Mouse (Mus musculus) testis, adult 2 months (tissue): ENCODE measurements around the gene Abhd16a. TPM values are rescaled to one million over a fixed set of nuclear protein-coding genes. Genes with fewer than 3 reads are reported as not detected.

Experiments
- H3K27ac ChIP-seq: fragments of 200-500 bp; 2 replicates; pipeline ENCODE4 v1.5.1; 2012; ENCODE audit warnings: low read depth, low read length; ENCODE audit not compliant: control insufficient read depth, insufficient read depth
- H3K27me3 ChIP-seq: fragments of 200-500 bp; 2 replicates; pipeline ENCODE4 v1.6.1; 2012; ENCODE audit warnings: mild to moderate bottlenecking, low read length, moderate library complexity; ENCODE audit not compliant: control insufficient read depth, insufficient read depth
- H3K36me3 ChIP-seq: fragments of 200-500 bp; 2 replicates; pipeline ENCODE4 v1.6.1; 2012; ENCODE audit warnings: mild to moderate bottlenecking, low read length; ENCODE audit not compliant: control insufficient read depth, insufficient read depth
- H3K4me1 ChIP-seq: fragments of 200-500 bp; 2 replicates; pipeline ENCODE4 v1.6.1; 2012; ENCODE audit warnings: low read length; ENCODE audit not compliant: control insufficient read depth, insufficient read depth
- H3K4me3 ChIP-seq: fragments of 200-500 bp; 2 replicates; pipeline ENCODE4 v1.5.1; 2012; ENCODE audit warnings: low read depth, mild to moderate bottlenecking, low read length, moderate library complexity, mixed read lengths; ENCODE audit not compliant: control insufficient read depth
- CTCF ChIP-seq: fragments of 200-500 bp; IDR thresholded peaks from 2 replicates; pipeline ENCODE4 v1.5.1; 2012; ENCODE audit warnings: low read depth, mild to moderate bottlenecking, inconsistent platforms, low read length, moderate library complexity; ENCODE audit not compliant: control insufficient read depth, insufficient read depth, insufficient replicate concordance
- POLR2A ChIP-seq: fragments of 200-500 bp; IDR thresholded peaks from 2 replicates; pipeline ENCODE4 v1.6.1; 2012; ENCODE audit warnings: low read depth, mild to moderate bottlenecking, inconsistent platforms, low read length, moderate library complexity; ENCODE audit not compliant: control insufficient read depth
- polyA plus RNA-seq: library from polyadenylated mRNA; depleted of rRNA; stranded (reverse); fragments of >200 nt; gene quantifications from 2 replicates; pipeline ENCODE4 v1.2.3, GENCODE M21; 2012

Gene Abhd16a
- polyA plus RNA-seq, 1 experiment: 121 TPM

GRCm38 (mm10) chr17:35101161-35101560 is 12.1 kb downstream of the Abhd16a start:
- TF ChIP-seq CTCF: no peak
- TF ChIP-seq POLR2A: no peak
- Histone ChIP-seq H3K4me1 (no peaks in the 10 kb centered on the region), H3K27ac (no peak overlapping the region), H3K27me3 (no peaks in the 10 kb centered on the region), H3K4me3 (no peak overlapping the region), H3K36me3 (no peaks in the 10 kb centered on the region; the same call in none of the 2 replicates)

DNA sequence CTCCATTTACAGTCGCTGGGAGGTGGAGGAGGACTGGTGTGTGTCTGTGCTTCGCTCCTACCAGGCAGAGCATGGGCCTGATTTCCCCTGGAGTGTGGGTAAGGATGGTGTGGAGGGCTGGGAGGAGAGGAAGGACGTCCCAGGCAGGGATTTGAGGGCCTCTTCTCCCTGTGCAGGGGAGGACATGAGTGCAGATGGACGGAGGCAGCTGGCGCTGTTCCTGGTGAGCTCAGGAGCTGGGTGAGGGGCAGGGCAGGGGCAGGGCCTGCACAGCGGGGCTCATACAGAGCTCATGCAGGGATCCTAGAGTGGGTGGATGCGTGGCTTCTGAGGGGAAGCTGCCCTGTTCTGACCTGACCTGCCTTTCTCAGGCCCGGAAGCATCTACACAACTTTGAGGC is 13.2 kb downstream of the Abhd16a start:
- no peak overlapping the region for H3K4me3 ChIP-seq
- TF ChIP-seq CTCF: no peak
- TF ChIP-seq POLR2A: no peak
- H3K27ac ChIP-seq: no peak overlapping the region
- H3K27me3 ChIP-seq: no peaks in the 10 kb centered on the region
- H3K4me1 ChIP-seq: no peaks in the 10 kb centered on the region
- H3K36me3 ChIP-seq: no peaks in the 10 kb centered on the region; the same call in 1 of the 2 replicates

DNA sequence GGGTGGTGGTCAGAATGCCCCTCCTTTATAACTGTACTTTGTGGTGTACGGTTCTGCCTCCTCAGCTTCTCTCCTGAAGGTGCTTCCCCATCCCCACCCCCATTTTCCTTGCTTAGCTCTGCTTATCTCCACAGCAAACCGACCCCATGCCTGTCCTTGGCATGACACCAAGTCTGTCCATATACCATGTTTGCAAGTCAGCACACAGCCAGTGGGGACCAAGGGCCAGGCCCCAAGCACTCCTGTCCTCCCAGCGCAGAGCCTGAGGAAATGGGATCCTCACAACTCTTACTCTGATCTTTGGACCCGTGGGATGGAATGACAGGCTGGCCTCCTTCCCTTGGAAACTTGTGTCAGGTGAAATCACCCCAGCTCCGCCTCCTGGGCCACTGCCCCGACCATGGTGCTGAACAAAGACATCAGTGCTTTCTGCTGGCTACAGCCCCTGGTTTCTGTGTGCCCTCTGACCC is 14.2 kb downstream of the Abhd16a start:
- no peak for TF ChIP-seq CTCF
- TF ChIP-seq POLR2A: no peak
- Histone ChIP-seq H3K27me3 (no peaks in the 10 kb centered on the region), H3K4me3 (no peak overlapping the region), H3K27ac (no peak overlapping the region), H3K4me1 (no peaks in the 10 kb centered on the region), H3K36me3 (no peaks in the 10 kb centered on the region; the same call in 1 of the 2 replicates)

DNA sequence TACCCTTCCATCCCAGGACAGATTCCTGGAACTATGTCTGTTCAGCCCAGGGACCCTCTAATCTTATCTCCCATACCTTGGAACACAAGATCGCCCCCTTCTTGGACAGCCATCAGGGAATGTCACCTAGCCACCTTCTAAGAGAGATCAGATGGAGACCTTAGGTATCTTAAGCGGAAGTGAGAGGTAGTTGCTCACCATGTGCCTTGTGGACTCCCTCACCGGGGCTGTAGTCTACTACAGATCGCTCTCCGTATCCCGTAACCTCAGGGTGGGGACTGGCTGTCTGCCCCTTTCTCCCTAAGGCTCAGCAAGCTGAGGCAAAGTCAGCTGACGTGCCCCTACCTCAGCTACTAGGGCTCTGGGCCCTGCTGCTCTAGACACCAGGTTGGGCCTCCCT is 15.0 kb downstream of the Abhd16a start:
- peaks cover 2% of the 10 kb centered on the region for H3K4me1 ChIP-seq
- H3K27ac ChIP-seq: no peak overlapping the region
- no peaks in the 10 kb centered on the region; the same call in 1 of the 2 replicates for H3K36me3 ChIP-seq
- H3K27me3 ChIP-seq: no peaks in the 10 kb centered on the region
- TF ChIP-seq POLR2A (no peak), CTCF (no peak)
- no peak overlapping the region for H3K4me3 ChIP-seq

DNA sequence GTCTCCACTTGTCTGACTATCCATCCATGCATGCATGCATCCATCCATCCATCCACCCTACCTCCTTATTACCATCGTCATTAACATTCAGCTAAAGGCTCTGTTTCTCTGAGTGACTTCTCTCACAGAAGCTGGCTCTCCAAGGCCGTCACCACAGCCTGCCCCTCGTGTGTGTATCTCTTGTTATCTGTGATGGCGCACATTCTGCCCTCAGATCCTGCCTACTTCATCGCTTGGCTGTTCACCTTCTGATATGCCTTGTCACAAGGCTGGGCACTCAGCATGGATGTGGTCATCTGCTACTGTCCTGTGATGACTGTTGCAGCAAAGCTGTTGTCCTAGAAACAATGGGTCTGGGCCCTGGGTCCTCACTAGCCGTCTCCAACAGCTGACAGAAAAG is 15.7 kb downstream of the Abhd16a start:
- H3K4me3 ChIP-seq: no peak overlapping the region
- H3K4me1 ChIP-seq: peaks cover 2% of the 10 kb centered on the region
- H3K27me3 ChIP-seq: no peaks in the 10 kb centered on the region
- no peak for TF ChIP-seq POLR2A
- no peak for TF ChIP-seq CTCF
- no peak overlapping the region for H3K27ac ChIP-seq
- no peaks in the 10 kb centered on the region; the same call in 1 of the 2 replicates for H3K36me3 ChIP-seq

DNA sequence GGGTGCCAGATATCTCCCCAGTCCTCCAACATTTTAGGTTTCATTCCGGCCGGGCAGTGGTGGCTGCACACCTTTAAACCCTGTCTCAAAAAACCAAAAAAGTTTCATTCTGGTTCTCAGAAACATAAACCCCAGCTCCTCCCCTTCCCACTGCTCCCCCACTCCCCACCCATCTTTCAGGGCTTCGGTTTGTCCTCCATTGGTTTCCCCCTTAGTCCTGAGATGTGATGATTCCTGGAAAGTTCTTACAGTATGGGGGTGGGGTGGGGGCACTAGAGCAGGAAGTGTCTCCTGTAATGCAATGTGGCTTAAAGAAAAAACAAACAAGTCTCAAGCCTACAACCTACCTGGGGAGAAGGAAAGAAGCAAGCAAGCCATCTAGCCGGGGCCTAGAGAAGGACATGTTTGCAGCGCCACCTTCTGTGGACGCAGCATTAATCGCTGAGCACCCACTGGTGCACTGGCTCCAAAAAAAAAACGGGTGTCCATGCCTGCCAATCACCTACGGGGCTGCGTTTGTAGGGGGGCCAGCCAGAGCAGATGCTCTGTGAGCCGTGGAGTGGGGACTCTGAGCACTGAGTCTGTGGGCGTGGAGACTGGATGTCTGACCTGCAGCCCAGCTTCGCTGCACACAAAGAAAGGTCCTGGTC is 16.8 kb downstream of the Abhd16a start:
- no peaks in the 10 kb centered on the region for H3K27me3 ChIP-seq
- H3K4me1 ChIP-seq: peaks cover 5% of the 10 kb centered on the region
- TF ChIP-seq CTCF (peak; percentile 35; the same call in 1 of the 2 replicates), POLR2A (no peak)
- H3K36me3 ChIP-seq: no peaks in the 10 kb centered on the region; the same call in 1 of the 2 replicates
- no peak overlapping the region for H3K4me3 ChIP-seq
- H3K27ac ChIP-seq: no peak overlapping the region

- TF ChIP-seq POLR2A: no peak
- no peak for TF ChIP-seq CTCF
- H3K4me1 ChIP-seq: peaks cover 5% of the 10 kb centered on the region
- H3K4me3 ChIP-seq: no peak overlapping the region
- H3K27me3 ChIP-seq: no peaks in the 10 kb centered on the region
- H3K36me3 ChIP-seq: no peaks in the 10 kb centered on the region; the same call in 1 of the 2 replicates
- H3K27ac ChIP-seq: no peak overlapping the region
These were observed 17.5 kb downstream of the Abhd16a start for GRCm38 (mm10) chr17:35106522-35106921.
